Mouse (Mus musculus) CH12.LX (cell line): ENCODE measurements around the gene Gpr37. TPM values are rescaled to one million over a fixed set of nuclear protein-coding genes. Genes with fewer than 3 reads are reported as not detected.

Source experiments
- DNase-seq: peaks from one replicate; pipeline ENCODE4 v3.0.0-alpha.2; 2013; ENCODE audit errors: extremely low read depth
- H3K27ac ChIP-seq: 2 replicates; pipeline ENCODE4 v1.5.1; 2012; ENCODE audit warnings: low read depth, mild to moderate bottlenecking, control low read depth, moderate library complexity; ENCODE audit not compliant: insufficient read depth
- H3K27me3 ChIP-seq: replicated peaks from 2 replicates; pipeline ENCODE3; 2012; ENCODE audit warnings: inconsistent platforms
- H3K36me3 ChIP-seq, 2 experiments: replicated peaks in 1 of 2; 2 replicates each; pipeline versions ENCODE3 to v1.6.1; 2012; ENCODE audit warnings: inconsistent platforms in 1 of 2, low read length in 1 of 2, mild to moderate bottlenecking in 1 of 2, mixed read lengths in 1 of 2, moderate library complexity in 1 of 2; ENCODE audit not compliant: control insufficient read depth in 1 of 2, insufficient read depth in 1 of 2
- H3K4me1 ChIP-seq, 2 experiments: 2 replicates each; pipeline ENCODE4 v1.6.1; 2012; ENCODE audit warnings: inconsistent platforms in 1 of 2, moderate library complexity in 1 of 2; ENCODE audit not compliant: insufficient read depth in 2 of 2, control insufficient read depth in 1 of 2
- H3K4me2 ChIP-seq: 2 replicates; pipeline ENCODE4 v1.6.1; 2012; ENCODE audit warnings: low read depth, mild to moderate bottlenecking, control low read depth; ENCODE audit not compliant: poor library complexity, insufficient read depth, severe bottlenecking
- H3K4me3 ChIP-seq, 3 experiments: fragments of 150-350 bp in 1 of 3; sonication (generic) in 1 of 3; replicated peaks in 1 of 3; 2 replicates each; pipeline versions ENCODE3 to v1.5.1; 2011 to 2012; ENCODE audit warnings: low read depth in 2 of 3, low read length in 2 of 3, mild to moderate bottlenecking in 2 of 3, moderate library complexity in 2 of 3, control low read depth in 1 of 3, improper control_type of control experiment in 1 of 3, inconsistent platforms in 1 of 3, mixed read lengths in 1 of 3; ENCODE audit not compliant: poor library complexity in 1 of 3
- H3K79me2 ChIP-seq: replicated peaks from 2 replicates; pipeline ENCODE4 v1.6.1; 2012; ENCODE audit warnings: mild to moderate bottlenecking, moderate library complexity; ENCODE audit not compliant: control insufficient read depth, poor library complexity, insufficient read depth, severe bottlenecking; ENCODE audit errors: extremely low read depth
- H3K9ac ChIP-seq: 2 replicates; pipeline ENCODE4 v1.6.1; 2012; ENCODE audit warnings: low read depth, mild to moderate bottlenecking, control low read depth, moderate library complexity; ENCODE audit not compliant: insufficient read depth
- H3K9me3 ChIP-seq: replicated peaks from 2 replicates; pipeline ENCODE3; 2012; ENCODE audit warnings: low read length, inconsistent platforms, mixed read lengths
- BHLHE40 ChIP-seq: IDR thresholded peaks from 2 replicates; pipeline ENCODE4 v1.6.1; 2011; ENCODE audit warnings: mild to moderate bottlenecking, low read depth, low read length, improper control_type of control experiment
- CHD1 ChIP-seq: IDR thresholded peaks from 2 replicates; pipeline ENCODE4 v1.6.1; 2012; ENCODE audit warnings: low read depth, low read length, improper control_type of control experiment, inconsistent platforms
- CHD2 ChIP-seq: IDR thresholded peaks from 2 replicates; pipeline ENCODE4 v1.6.1; 2011; ENCODE audit warnings: low read length, improper control_type of control experiment
- CTCF ChIP-seq, 2 experiments: IDR thresholded peaks in 1 of 2; conservative IDR thresholded peaks in 1 of 2; 2 replicates each; pipeline ENCODE4 v1.5.1; 2011 to 2012; ENCODE audit warnings: low read depth in 2 of 2, low read length in 2 of 2, improper control_type of control experiment in 1 of 2, inconsistent platforms in 1 of 2, mild to moderate bottlenecking in 1 of 2, moderate library complexity in 1 of 2
- E2F4 ChIP-seq: IDR thresholded peaks from 2 replicates; pipeline ENCODE4 v1.6.1; 2011; ENCODE audit warnings: low read depth, low read length, improper control_type of control experiment; ENCODE audit not compliant: insufficient replicate concordance
- EP300 ChIP-seq: IDR thresholded peaks from 2 replicates; pipeline ENCODE4 v1.6.1; 2011; ENCODE audit warnings: low read length, improper control_type of control experiment
- GABPA ChIP-seq: IDR thresholded peaks from 2 replicates; pipeline ENCODE4 v1.6.1; 2012; ENCODE audit warnings: low read depth, low read length, improper control_type of control experiment, inconsistent platforms; ENCODE audit not compliant: insufficient replicate concordance
- HCFC1 ChIP-seq: IDR thresholded peaks from 2 replicates; pipeline ENCODE4 v1.6.1; 2012; ENCODE audit warnings: low read depth, mild to moderate bottlenecking, inconsistent platforms, low read length, improper control_type of control experiment
- IRF4 ChIP-seq: IDR thresholded peaks from 2 replicates; pipeline ENCODE4 v1.6.1; 2014; ENCODE audit warnings: low read depth, mild to moderate bottlenecking, inconsistent platforms, low read length, improper control_type of control experiment
- JUN ChIP-seq: IDR thresholded peaks from 2 replicates; pipeline ENCODE4 v1.6.1; 2011; ENCODE audit warnings: low read depth, mild to moderate bottlenecking, low read length, improper control_type of control experiment, moderate library complexity; ENCODE audit not compliant: insufficient read depth
- JUND ChIP-seq: conservative IDR thresholded peaks from 2 replicates; pipeline ENCODE4 v1.6.1; 2011; ENCODE audit warnings: low read depth, low read length, improper control_type of control experiment
- MAFK ChIP-seq: IDR thresholded peaks from 2 replicates; pipeline ENCODE4 v1.6.1; 2011; ENCODE audit warnings: low read length, improper control_type of control experiment; ENCODE audit not compliant: insufficient replicate concordance
- MAZ ChIP-seq: IDR thresholded peaks from 2 replicates; pipeline ENCODE4 v1.6.1; 2012; ENCODE audit warnings: low read depth, mild to moderate bottlenecking, inconsistent platforms, low read length, improper control_type of control experiment, moderate library complexity
- MEF2A ChIP-seq: IDR thresholded peaks from 2 replicates; pipeline ENCODE4 v1.6.1; 2014; ENCODE audit warnings: low read depth, mild to moderate bottlenecking, inconsistent platforms, low read length, improper control_type of control experiment, borderline replicate concordance
- MYC ChIP-seq: IDR thresholded peaks from 2 replicates; pipeline ENCODE4 v1.6.1; 2011; ENCODE audit warnings: low read depth, mild to moderate bottlenecking, improper control_type of control experiment, low read length
- POLR2A ChIP-seq: IDR thresholded peaks from 2 replicates; pipeline ENCODE4 v1.6.1; 2011; ENCODE audit warnings: low read depth, mild to moderate bottlenecking, improper control_type of control experiment, low read length
- RAD21 ChIP-seq: IDR thresholded peaks from 2 replicates; pipeline ENCODE4 v1.6.1; 2011; ENCODE audit warnings: low read depth, mild to moderate bottlenecking, low read length, improper control_type of control experiment, moderate library complexity
- SMC3 ChIP-seq: IDR thresholded peaks from 2 replicates; pipeline ENCODE4 v1.6.1; 2011; ENCODE audit warnings: low read depth, low read length, improper control_type of control experiment
- TBP ChIP-seq: conservative IDR thresholded peaks from 2 replicates; pipeline ENCODE4 v1.6.1; 2011; ENCODE audit warnings: low read depth, low read length, improper control_type of control experiment
- USF1 ChIP-seq: IDR thresholded peaks from 2 replicates; pipeline ENCODE4 v1.6.1; 2014; ENCODE audit warnings: low read depth, mild to moderate bottlenecking, inconsistent platforms, low read length, improper control_type of control experiment
- USF2 ChIP-seq: conservative IDR thresholded peaks from 2 replicates; pipeline ENCODE4 v1.6.1; 2011; ENCODE audit warnings: low read depth, low read length, improper control_type of control experiment
- ZKSCAN1 ChIP-seq: IDR thresholded peaks from 2 replicates; pipeline ENCODE4 v1.6.1; 2012; ENCODE audit warnings: low read depth, inconsistent platforms, low read length, improper control_type of control experiment, borderline replicate concordance
- ZNF384 ChIP-seq: IDR thresholded peaks from 2 replicates; pipeline ENCODE4 v1.6.1; 2012; ENCODE audit warnings: low read depth, low read length, improper control_type of control experiment, inconsistent platforms
- dilution Hi-C: fragments of 300-500 bp; cut with MboI; formaldehyde crosslinking; loops from 2 replicates; pipeline ENCODE4 v1.14.3; 2020; ENCODE audit warnings: low sequenced_read_pairs; ENCODE audit not compliant: extremely low pct_unique_long_range_greater_than_20kb, extremely low pct_ligation_motif_present
- in situ Hi-C: fragments of 300-500 bp; cut with MboI; formaldehyde crosslinking; loops from 3 replicates; pipeline ENCODE4 v1.14.3; 2019; ENCODE audit warnings: low sequenced_read_pairs, low pct_ligation_motif_present, low pct_unique_long_range_greater_than_20kb, mixed read lengths
- polyA plus RNA-seq: library from polyadenylated mRNA; unstranded; fragments of >175 nt; gene quantifications from 2 replicates; pipeline ENCODE4 v1.2.1, GENCODE M21; 2012; ENCODE audit warnings: low read depth; ENCODE audit not compliant: insufficient read length
- total RNA-seq, 2 experiments: library from RNA; depleted of rRNA; stranded (reverse); fragments of 300-350 nt in 1 of 2; fragments of >200 nt in 1 of 2; gene quantifications; 2 replicates each; pipeline ENCODE4 v1.2.3; 2012 to 2014

Gpr37 gene
- total and polyA plus RNA-seq, 3 experiments = not detected

DNA sequence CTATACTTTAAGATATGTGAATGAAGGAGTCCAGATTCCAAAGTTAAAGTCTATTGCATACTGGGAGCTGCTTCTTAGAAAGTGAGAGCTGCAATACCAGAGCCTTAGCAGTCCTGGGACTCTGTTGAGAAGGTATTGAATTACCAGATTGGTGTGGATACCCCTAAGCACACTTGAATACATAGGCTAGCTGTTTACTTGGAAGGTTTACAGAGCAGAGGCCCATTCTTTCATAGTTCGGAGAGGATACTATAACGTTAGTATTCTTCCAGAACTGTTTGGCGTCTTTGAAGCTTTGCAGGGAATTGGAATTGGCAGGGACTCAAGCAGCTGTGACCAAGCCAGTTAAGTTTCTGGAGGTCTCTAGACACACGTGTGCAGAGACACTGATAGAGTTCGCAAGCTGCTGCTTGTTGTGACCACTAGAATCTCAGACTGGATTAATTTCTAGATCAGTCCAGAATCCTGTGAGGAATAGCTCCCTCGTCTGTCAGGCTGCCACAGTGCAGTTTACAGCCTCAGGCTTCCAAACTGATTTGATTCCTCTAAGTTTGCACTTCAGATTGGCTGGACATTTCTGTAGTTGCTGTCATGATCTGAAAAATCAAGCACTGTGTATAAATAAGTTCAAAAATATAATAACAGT lies 18.8 kb upstream of the Gpr37 start:
- H3K27ac ChIP-seq = no peak overlapping the region
- in situ Hi-C loops = no loop called here

DNA sequence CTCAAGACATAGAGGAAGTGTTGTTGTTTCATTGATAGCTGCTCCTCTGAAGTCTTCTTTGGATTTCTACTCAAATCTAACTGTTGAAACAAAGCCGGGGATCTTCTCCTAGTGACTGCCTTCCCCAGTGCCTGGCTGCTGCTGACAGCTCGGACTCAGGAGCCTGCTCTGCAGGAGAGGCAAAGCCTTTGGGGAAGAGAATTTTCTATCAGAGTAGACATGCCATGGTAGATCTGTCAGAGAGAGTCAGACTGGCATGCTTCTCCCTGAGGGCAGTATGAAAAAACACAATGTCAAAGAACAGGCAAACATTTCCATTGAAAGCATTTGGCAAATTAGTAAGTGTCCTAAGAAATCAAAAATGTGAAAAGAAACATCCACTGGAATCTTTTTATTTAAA lies 9.4 kb upstream of the Gpr37 start:
- no peaks in the 10 kb centered on the region for H3K79me2 ChIP-seq
- H3K4me3 ChIP-seq = no peak overlapping the region
- H3K4me1 ChIP-seq = no peaks in the 10 kb centered on the region
- H3K27me3 ChIP-seq = no peaks in the 10 kb centered on the region
- TF ChIP-seq EP300 = no peak
- TF ChIP-seq MAFK = no peak
- no peak for TF ChIP-seq JUN
- no peak for TF ChIP-seq HCFC1
- no peak for TF ChIP-seq USF2
- no peak for TF ChIP-seq CHD1
- no peak for TF ChIP-seq E2F4
- no peak for TF ChIP-seq TBP
- TF ChIP-seq MYC = no peak
- no peak for TF ChIP-seq USF1
- no peak for TF ChIP-seq ZNF384
- no peak for TF ChIP-seq IRF4
- no peak for TF ChIP-seq MEF2A
- TF ChIP-seq BHLHE40 = no peak
- TF ChIP-seq POLR2A = no peak
- no peak for TF ChIP-seq ZKSCAN1
- TF ChIP-seq GABPA = no peak
- TF ChIP-seq MAZ = no peak
- TF ChIP-seq, all 38 proteins: peak for 0
- no peaks in the 10 kb centered on the region for H3K36me3 ChIP-seq
- no peak overlapping the region for H3K9ac ChIP-seq
- no peak for DNase-seq
- H3K27ac ChIP-seq = no peak overlapping the region
- in situ Hi-C loops (no loop called here), dilution Hi-C loops (no loop called here)
- no peak overlapping the region for H3K4me2 ChIP-seq
- H3K9me3 ChIP-seq = no peaks in the 10 kb centered on the region

More for the DNA sequence above, 18.8 kb upstream of the Gpr37 start:
- Histone ChIP-seq H3K9me3 (no peaks in the 10 kb centered on the region), H3K4me1 (no peaks in the 10 kb centered on the region), H3K4me3 (no peak overlapping the region), H3K9ac (no peak overlapping the region), H3K4me2 (no peak overlapping the region), H3K79me2 (no peaks in the 10 kb centered on the region), H3K36me3 (no peaks in the 10 kb centered on the region)
- dilution Hi-C loops = no loop called here
- TF ChIP-seq USF2 (no peak), CHD2 (no peak), MEF2A (no peak), SMC3 (peak; percentile 62), JUND (no peak), POLR2A (no peak), RAD21 (peak; percentile 61), CTCF (conservative IDR thresholded peaks at IDR 0.05 in 1 of 2, IDR thresholded peaks at IDR 0.05 in 1 of 2; ENCODE audit: low read depth in 2 of 2, low read length in 2 of 2) (peak in 1 of 2 experiments; percentile 66; a peak in 2 of 4 replicates)
- TF ChIP-seq, all 38 proteins: peak for 3
- H3K27me3 ChIP-seq = no peaks in the 10 kb centered on the region
- DNase-seq = peak; percentile 14
